Mouse (Mus musculus) stomach, embryonic 14.5 days (tissue): ENCODE measurements around the gene Gjb3. TPM values are rescaled to one million over a fixed set of nuclear protein-coding genes. Genes with fewer than 3 reads are reported as not detected.

Source experiments
- ATAC-seq: fragments of 200-750 bp; cut with Nextera tagmentation; 2 replicates; pipeline ENCODE4 v1.8.0; 2017; ENCODE audit warnings: low read depth, moderate TSS enrichment; ENCODE audit not compliant: insufficient number of reproducible peaks, insufficient read depth, low FRiP score
- H3K27ac ChIP-seq: fragments of 300-500 bp; sonication (generic); 2 replicates; pipeline ENCODE4 v1.5.1; 2014; ENCODE audit warnings: mild to moderate bottlenecking, low read length, moderate library complexity, mixed read lengths
- H3K27me3 ChIP-seq: fragments of 300-500 bp; sonication (generic); 2 replicates; pipeline ENCODE4 v1.6.1; 2014; ENCODE audit warnings: low read length, control low read depth, mixed read lengths; ENCODE audit not compliant: control insufficient read depth, insufficient read depth
- H3K36me3 ChIP-seq: fragments of 300-500 bp; sonication (generic); 2 replicates; pipeline ENCODE4 v1.6.1; 2014; ENCODE audit warnings: mild to moderate bottlenecking, control low read depth, low read length, moderate library complexity, mixed read lengths; ENCODE audit not compliant: control insufficient read depth, insufficient read depth
- H3K4me1 ChIP-seq: fragments of 300-500 bp; sonication (generic); 2 replicates; pipeline ENCODE4 v1.6.1; 2014; ENCODE audit warnings: low read length, control low read depth, mixed read lengths; ENCODE audit not compliant: control insufficient read depth, insufficient read depth
- H3K4me2 ChIP-seq: fragments of 300-500 bp; sonication (generic); replicated peaks from 2 replicates; pipeline ENCODE4 v1.6.1; 2014; ENCODE audit warnings: low read depth, low read length, control low read depth
- H3K4me3 ChIP-seq: fragments of 300-500 bp; sonication (generic); 2 replicates; pipeline ENCODE4 v1.5.1; 2014; ENCODE audit warnings: low read depth, low read length, control low read depth
- H3K9ac ChIP-seq: fragments of 300-500 bp; sonication (generic); replicated peaks from 2 replicates; pipeline ENCODE4 v1.6.1; 2014; ENCODE audit warnings: low read depth, mild to moderate bottlenecking, control low read depth, low read length, moderate library complexity, mixed read lengths
- H3K9me3 ChIP-seq: fragments of 300-500 bp; sonication (generic); 2 replicates; pipeline ENCODE4 v1.6.1; 2016; ENCODE audit warnings: low read depth, low read length, control low read depth; ENCODE audit not compliant: control insufficient read depth
- WGBS: fragments of 180-500 bp; shearing (Covaris S2); extraction: QIAGEN DNeasy Blood & Tissue Kit; methylation state at CpG from one replicate; pipeline ENCODE4 v1.1.7; 2014; 5-methylcytosine and 5-hydroxymethylcytosine counted together
- polyA plus RNA-seq: library from polyadenylated mRNA; unstranded; fragments of >200 nt; fragmentation: Nextera tagmentation; extraction: Ambion mirVana; gene quantifications from 2 replicates; pipeline ENCODE4 v1.2.1, GENCODE M21; 2014

Gjb3 gene
- polyA plus RNA-seq, 1 experiment from 2014 or later = 5.2 TPM

- H3K9me3 ChIP-seq = no peaks in the 10 kb centered on the region
- H3K36me3 ChIP-seq = no peaks in the 10 kb centered on the region
- H3K4me3 ChIP-seq = no peak overlapping the region
- H3K9ac ChIP-seq = no peak overlapping the region
- WGBS = 57% methylated on average over 4 of the region's 4 CpGs
- H3K27ac ChIP-seq = no peak overlapping the region
- ATAC-seq = no peak
- 0 out of 2 replicates have a peak, but pooled peaks cover 5% of the 10 kb centered on the region for H3K4me1 ChIP-seq
- 0 out of 2 replicates have a peak, but pooled peaks cover 5% of the 10 kb centered on the region for H3K27me3 ChIP-seq
- no peak overlapping the region for H3K4me2 ChIP-seq
These were observed 13.5 kb downstream of the Gjb3 start for GRCm38 (mm10) chr4:127317143-127317542.

- H3K36me3 ChIP-seq = no peaks in the 10 kb centered on the region
- ATAC-seq = no peak
- H3K4me3 ChIP-seq = no peak overlapping the region
- 80% methylated on average over 8 of the region's 8 CpGs for WGBS
- 0 out of 2 replicates have a peak, but pooled peaks cover 5% of the 10 kb centered on the region for H3K27me3 ChIP-seq
- H3K27ac ChIP-seq = no peak overlapping the region
- no peaks in the 10 kb centered on the region for H3K9me3 ChIP-seq
- no peak overlapping the region for H3K4me2 ChIP-seq
- H3K4me1 ChIP-seq = 0 out of 2 replicates have a peak, but pooled peaks cover 5% of the 10 kb centered on the region
- H3K9ac ChIP-seq = no peak overlapping the region
These were observed 14.9 kb downstream of the Gjb3 start for GRCm38 (mm10) chr4:127315753-127316152.

GRCm38 (mm10) chr4:127314585-127314984, 16.1 kb downstream of the Gjb3 start:
- Histone ChIP-seq H3K4me2 (0 out of 2 replicates have a peak overlapping the region, but pooled peaks have one; percentile 79), H3K36me3 (no peaks in the 10 kb centered on the region), H3K4me1 (0 out of 2 replicates have a peak, but pooled peaks cover 5% of the 10 kb centered on the region), H3K9me3 (no peaks in the 10 kb centered on the region), H3K27ac (no peak overlapping the region), H3K4me3 (no peak overlapping the region), H3K27me3 (0 out of 2 replicates have a peak, but pooled peaks cover 5% of the 10 kb centered on the region), H3K9ac (no peak overlapping the region)
- ATAC-seq = no peak
- WGBS = 49% methylated on average over 9 of the region's 9 CpGs

GRCm38 (mm10) chr4:127313861-127314260, 16.8 kb downstream of the Gjb3 start, which contains the start of gene Gja4:
TSS of gene Gja4 (minus strand) at chr4:127314039.
- 0% methylated on average over 25 of the region's 25 CpGs for WGBS
- peak; percentile 71; the same call in 1 of the 2 replicates for ATAC-seq
- H3K4me1 ChIP-seq = 0 out of 2 replicates have a peak, but pooled peaks cover 5% of the 10 kb centered on the region

GRCm38 (mm10) chr4:127312349-127312748, 18.3 kb downstream of the Gjb3 start:
- Histone ChIP-seq H3K36me3 (no peaks in the 10 kb centered on the region), H3K27ac (no peak overlapping the region), H3K9me3 (no peaks in the 10 kb centered on the region), H3K9ac (no peak overlapping the region), H3K27me3 (0 out of 2 replicates have a peak, but pooled peaks cover 5% of the 10 kb centered on the region), H3K4me1 (0 out of 2 replicates have a peak, but pooled peaks cover 5% of the 10 kb centered on the region), H3K4me2 (no peak overlapping the region), H3K4me3 (no peak overlapping the region)
- ATAC-seq = no peak
- 54% methylated on average over 24 of the region's 24 CpGs for WGBS

More at GRCm38 (mm10) chr4:127313861-127314260, 16.8 kb downstream of the Gjb3 start, which contains the start of gene Gja4:
- Histone ChIP-seq H3K36me3 (no peaks in the 10 kb centered on the region), H3K27me3 (0 out of 2 replicates have a peak, but pooled peaks cover 5% of the 10 kb centered on the region), H3K9me3 (no peaks in the 10 kb centered on the region), H3K9ac (peak within 1 kb of the TSS; percentile 40; the same call in 1 of the 2 replicates), H3K27ac (no peak within 1 kb of the TSS), H3K4me2 (peak within 1 kb of the TSS; percentile 79), H3K4me3 (peak within 1 kb of the TSS; percentile 41)

GRCm38 (mm10) chr4:127311561-127311960, 19.1 kb downstream of the Gjb3 start:
- 54% methylated on average over 9 of the region's 9 CpGs for WGBS
- no peak overlapping the region for H3K9ac ChIP-seq
- H3K4me2 ChIP-seq = no peak overlapping the region

GRCm38 (mm10) chr4:127306915-127307314, 23.7 kb downstream of the Gjb3 start:
- H3K9me3 ChIP-seq = no peaks in the 10 kb centered on the region
- no peak overlapping the region for H3K4me3 ChIP-seq
- no peak for ATAC-seq
- no peak overlapping the region for H3K4me2 ChIP-seq
- no peak overlapping the region for H3K9ac ChIP-seq
- H3K27me3 ChIP-seq = no peaks in the 10 kb centered on the region
- 59% methylated on average over 2 of the region's 2 CpGs for WGBS
- no peak overlapping the region for H3K27ac ChIP-seq
- no peaks in the 10 kb centered on the region for H3K4me1 ChIP-seq
- H3K36me3 ChIP-seq = no peaks in the 10 kb centered on the region

More at GRCm38 (mm10) chr4:127311561-127311960, 19.1 kb downstream of the Gjb3 start:
- Histone ChIP-seq H3K27me3 (0 out of 2 replicates have a peak, but pooled peaks cover 5% of the 10 kb centered on the region), H3K9me3 (no peaks in the 10 kb centered on the region), H3K27ac (no peak overlapping the region), H3K4me3 (no peak overlapping the region), H3K36me3 (no peaks in the 10 kb centered on the region), H3K4me1 (0 out of 2 replicates have a peak, but pooled peaks cover 5% of the 10 kb centered on the region)
- no peak for ATAC-seq

GRCm38 (mm10) chr4:127303796-127304195, 26.8 kb downstream of the Gjb3 start:
- Histone ChIP-seq H3K27ac (no peak overlapping the region), H3K27me3 (no peaks in the 10 kb centered on the region), H3K36me3 (no peaks in the 10 kb centered on the region), H3K4me2 (no peak overlapping the region), H3K4me1 (no peaks in the 10 kb centered on the region), H3K9ac (no peak overlapping the region), H3K4me3 (no peak overlapping the region), H3K9me3 (no peaks in the 10 kb centered on the region)
- ATAC-seq = no peak
- 79% methylated on average over 3 of the region's 3 CpGs for WGBS
